Mouse (Mus musculus): ENCODE results near the gene Unc80. TPM values are rescaled to one million over a fixed set of nuclear protein-coding genes. Genes with fewer than 3 reads are reported as not detected.

Unc80 gene
- polyA plus RNA-seq (2017; shearing (Covaris generic)) = not detected

GRCm38 (mm10) chr1:66467821-66468703 lies at the start of gene Unc80:
Gene Unc80, plus strand, starts transcription at chr1:66468367.

GRCm38 (mm10) chr1:66700693-66701575 lies 232.8 kb downstream of the Unc80 start, which contains the start of gene Rpe:
Gene Rpe, plus strand, starts transcription at chr1:66700831.

Other genes with a start within 250 kb of the Unc80 start
- 62.6 TPM for gene Rpe, start 232.5 kb downstream of the Unc80 start, polyA plus RNA-seq (2017; shearing (Covaris generic))

Data from activated CD4-positive, CD25-positive, alpha-beta regulatory T cell, adult 9 weeks (primary cell).